In the genomic region with DNA sequence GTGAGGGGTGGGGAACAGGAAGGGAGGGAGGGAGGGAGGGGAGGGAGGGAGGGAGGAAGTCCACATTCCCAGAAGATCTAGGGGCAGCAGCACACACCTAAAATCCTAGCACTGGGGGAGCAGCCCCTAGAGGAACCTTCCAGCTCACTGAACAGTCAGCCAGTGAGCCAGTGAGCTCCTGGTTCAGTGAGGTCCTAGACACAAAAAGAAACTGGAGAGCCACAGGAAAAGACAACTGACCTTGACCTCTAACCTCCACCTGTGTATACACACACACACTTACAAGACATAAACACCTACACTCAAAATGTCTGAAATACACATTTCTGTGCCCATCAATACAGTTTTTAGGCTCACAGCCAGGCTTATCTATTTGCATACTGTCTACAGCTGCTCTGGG, we compare ENCODE assay signal across 24 mouse cellular contexts.
DNase-seq lines count a peak whose midpoint lies in the region; ATAC-seq and TF ChIP-seq lines count a peak whose summit lies in the region.
"Had no signal": no experiment of that assay in that cellular context is flagged by ENCODE, and none has a peak within 500 bp of the region (broad histone marks: within the 10 kb centered on the region; RNA-seq: fewer than 3 reads in every experiment).

No protein-coding gene starts in this region.

- H3K4me2 ChIP-seq in heart, embryonic 16.5 days (ENCODE audit: low read depth, low read length) = no peak overlapping the region
- H3K4me2 ChIP-seq in neural tube, embryonic 12.5 days (replicated peaks) = no peak overlapping the region
- H3K4me2 ChIP-seq: embryonic facial prominence, embryonic 12.5 days; embryonic facial prominence, embryonic 15.5 days; heart, embryonic 12.5 days; hindbrain, embryonic 15.5 days had no signal

- peak; percentile 37; the same call in 1 of the 2 replicates for ATAC-seq in heart, embryonic 16.5 days (replicated peaks; ENCODE audit: extremely low read depth, insufficient read depth, low FRiP score)
- 0 out of 2 replicates have a peak, but pooled peaks have one; percentile 13 for ATAC-seq in neural tube, embryonic 12.5 days (ENCODE audit: low FRiP score, low read depth)
- no peak for ATAC-seq in megakaryocyte, adult 5-6 weeks (ENCODE audit: poor library complexity, severe bottlenecking)
- ATAC-seq: CD4-positive, CD25-positive, alpha-beta regulatory T cell, adult 4 months; forebrain, embryonic 14.5 days; forebrain, postnatal 0 days; intestine, postnatal 0 days had no signal

- H3K27me3 ChIP-seq in heart, embryonic 16.5 days (ENCODE audit: control insufficient read depth, insufficient read depth, low read length) = no peaks in the 10 kb centered on the region
- H3K27me3 ChIP-seq in neural tube, embryonic 12.5 days (replicated peaks) = no peaks in the 10 kb centered on the region
- H3K27me3 ChIP-seq: embryonic facial prominence, embryonic 12.5 days; embryonic facial prominence, embryonic 15.5 days; heart, embryonic 12.5 days; hindbrain, embryonic 15.5 days had no signal

- H3K9me3 ChIP-seq in heart, embryonic 16.5 days (replicated peaks; ENCODE audit: control insufficient read depth, low read length) = no peaks in the 10 kb centered on the region
- no peaks in the 10 kb centered on the region for H3K9me3 ChIP-seq in neural tube, embryonic 12.5 days
- no peaks in the 10 kb centered on the region for H3K9me3 ChIP-seq in ES-E14 (ENCODE audit: control insufficient read depth, insufficient read depth, low read depth, low read length)
- H3K9me3 ChIP-seq: embryonic facial prominence, embryonic 12.5 days; embryonic facial prominence, embryonic 15.5 days; heart, embryonic 12.5 days; hindbrain, embryonic 15.5 days had no signal

- intact Hi-C loops in left cerebral cortex, postnatal 4 days (cut with DNase I) = no loop called here

- no peak for DNase-seq in heart, adult 11 months
- no peak for DNase-seq in neural tube, embryonic 10.5 days (ENCODE audit: extremely low spot score, low spot score)
- peak; percentile 41 for DNase-seq in ES-E14 (ENCODE audit: low read depth, low spot score)
- DNase-seq in yolk sac, embryonic 10.5 days (ENCODE audit: low spot score) = peak; percentile 29
- DNase-seq in left cerebral cortex, postnatal 4 days = no peak
- DNase-seq: adrenal gland, postnatal 10 days; cerebellum, adult 11 months; cerebellum, adult 9-11 months; cerebellum, postnatal 25 days; forebrain, postnatal 0 days; gastrocnemius, adult 2 months; gastrocnemius, postnatal 14 days; heart, postnatal 14 days; heart, postnatal 4 days had no signal

- in situ Hi-C loops in ES-E14 (cut with MboI; ENCODE audit: low sequenced_read_pairs in 2 of 2, unreplicated experiment in 2 of 2) = no loop called here

- no peak overlapping the region for H3K27ac ChIP-seq in heart, embryonic 16.5 days (ENCODE audit: low read length)
- no peak overlapping the region for H3K27ac ChIP-seq in neural tube, embryonic 12.5 days
- peak overlapping the region; percentile 98 for H3K27ac ChIP-seq in ES-E14 (ENCODE audit: insufficient read depth, low read depth, low read length, poor library complexity, severe bottlenecking)
- H3K27ac ChIP-seq: embryonic facial prominence, embryonic 12.5 days; embryonic facial prominence, embryonic 15.5 days; gastrocnemius, adult 2 months; hindbrain, embryonic 15.5 days had no signal

- peaks cover 12% of the 10 kb centered on the region for H3K4me1 ChIP-seq in heart, embryonic 16.5 days (ENCODE audit: control insufficient read depth, insufficient read depth, low read length)
- no peaks in the 10 kb centered on the region for H3K4me1 ChIP-seq in neural tube, embryonic 12.5 days
- peaks cover 13 to 21% of the 10 kb centered on the region in 2 experiments; a peak in 3 of 4 replicates for H3K4me1 ChIP-seq in ES-E14 (ENCODE audit: control insufficient read depth in 2 of 2, insufficient read depth in 2 of 2, low read length in 2 of 2, poor library complexity in 1 of 2)
- H3K4me1 ChIP-seq: embryonic facial prominence, embryonic 12.5 days; embryonic facial prominence, embryonic 15.5 days; hindbrain, embryonic 15.5 days had no signal

- H3K36me3 ChIP-seq in heart, embryonic 16.5 days (ENCODE audit: control insufficient read depth, insufficient read depth) = no peaks in the 10 kb centered on the region
- no peaks in the 10 kb centered on the region for H3K36me3 ChIP-seq in neural tube, embryonic 12.5 days
- no peaks in the 10 kb centered on the region; the same call in 1 of the 2 replicates for H3K36me3 ChIP-seq in ES-E14 (ENCODE audit: control insufficient read depth, insufficient read depth, low read length, poor library complexity, severe bottlenecking)
- H3K36me3 ChIP-seq: embryonic facial prominence, embryonic 12.5 days; embryonic facial prominence, embryonic 15.5 days; hindbrain, embryonic 15.5 days had no signal

- H3K9ac ChIP-seq in heart, embryonic 16.5 days (ENCODE audit: low read length) = no peak overlapping the region
- H3K9ac ChIP-seq in neural tube, embryonic 12.5 days = no peak overlapping the region
- no peak overlapping the region; the same call in 1 of the 2 replicates for H3K9ac ChIP-seq in ES-E14 (ENCODE audit: insufficient read depth, low read depth, low read length, poor library complexity, severe bottlenecking)
- H3K9ac ChIP-seq: embryonic facial prominence, embryonic 12.5 days; embryonic facial prominence, embryonic 15.5 days; forebrain, postnatal 0 days; heart, embryonic 12.5 days; hindbrain, embryonic 15.5 days had no signal

- no peak overlapping the region for H3K4me3 ChIP-seq in heart, embryonic 16.5 days (ENCODE audit: low read length)
- no peak overlapping the region for H3K4me3 ChIP-seq in neural tube, embryonic 12.5 days
- H3K4me3 ChIP-seq in ES-E14 (ENCODE audit: insufficient read depth in 1 of 2, low read depth in 1 of 2, low read length in 2 of 2, poor library complexity in 1 of 2, severe bottlenecking in 1 of 2) = no peak overlapping the region
- H3K4me3 ChIP-seq: embryonic facial prominence, embryonic 12.5 days; embryonic facial prominence, embryonic 15.5 days; gastrocnemius, adult 2 months; heart, embryonic 12.5 days; hindbrain, embryonic 15.5 days had no signal

TF ChIP-seq in ES-E14, 5 proteins besides CTCF, POLR2A, EP300 and RAD21:
- 0 out of 2 replicates have a peak, but pooled peaks have one; percentile 20 for TF ChIP-seq CHD2 (IDR thresholded peaks at IDR 0.05; ENCODE audit: low read depth, low read length)
- TF ChIP-seq ZC3H11A (IDR thresholded peaks at IDR 0.05; ENCODE audit: borderline replicate concordance, low read depth, low read length) = no peak

Comparison
In these comparisons a context has a peak if more than half of its experiments do, and no peak if none do; other contexts are left out.
1. DNase-seq: peak in ES-E14 (single experiment) and yolk sac, embryonic 10.5 days (single experiment); none in heart, adult 11 months (single experiment), neural tube, embryonic 10.5 days (single experiment) and left cerebral cortex, postnatal 4 days (single experiment).